Mouse (Mus musculus) thymus, postnatal 36 days (tissue): ENCODE results near the gene Fdxr.
A peak's percentile ranks its signal among the peaks of the same experiment; 100 is the strongest.

Experiments used
- DNase-seq, 2 experiments: peaks; one replicate each; pipeline ENCODE4 v3.0.0; 2022; ENCODE audit warnings: mixed read lengths in 2 of 2

Fdxr gene

DNA sequence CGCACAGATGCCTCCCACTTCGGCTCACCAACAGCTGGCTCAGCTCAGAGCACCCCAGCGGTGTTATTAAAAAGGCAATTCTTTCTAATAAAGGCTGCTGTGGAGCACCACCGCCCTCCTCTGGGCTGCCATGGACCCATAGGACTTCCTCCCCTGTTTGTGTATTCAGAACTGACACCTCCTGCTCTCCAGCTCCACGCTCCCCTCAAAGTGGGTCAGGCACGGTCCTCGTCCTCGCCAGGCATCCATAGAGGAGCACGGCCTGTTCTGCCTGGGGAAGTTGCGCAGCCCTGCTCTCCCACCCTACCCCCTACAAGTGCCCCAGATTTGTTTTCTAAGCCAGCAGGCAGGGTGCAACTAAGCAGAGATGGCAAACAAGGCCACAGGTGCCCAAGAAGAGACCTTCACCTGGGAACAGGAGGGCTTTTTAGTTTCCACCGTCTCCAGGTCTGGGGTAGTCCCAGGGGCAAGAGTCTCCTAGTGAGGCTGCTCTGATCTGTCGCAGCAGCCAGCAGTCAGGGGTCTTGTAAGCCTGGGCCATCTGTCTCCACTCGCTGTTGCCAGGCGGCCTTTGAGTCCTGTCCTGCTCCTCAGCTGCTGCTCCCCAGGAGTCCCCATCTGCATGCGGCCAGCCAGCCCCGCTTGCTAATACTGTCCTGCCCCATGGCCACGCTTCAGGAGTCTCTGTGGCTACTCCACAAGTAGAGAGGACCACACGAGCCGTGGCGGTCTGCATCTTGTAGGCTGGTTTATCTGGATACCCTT, 43.1 kb downstream of the Fdxr start:
- DNase-seq = no peak

DNA sequence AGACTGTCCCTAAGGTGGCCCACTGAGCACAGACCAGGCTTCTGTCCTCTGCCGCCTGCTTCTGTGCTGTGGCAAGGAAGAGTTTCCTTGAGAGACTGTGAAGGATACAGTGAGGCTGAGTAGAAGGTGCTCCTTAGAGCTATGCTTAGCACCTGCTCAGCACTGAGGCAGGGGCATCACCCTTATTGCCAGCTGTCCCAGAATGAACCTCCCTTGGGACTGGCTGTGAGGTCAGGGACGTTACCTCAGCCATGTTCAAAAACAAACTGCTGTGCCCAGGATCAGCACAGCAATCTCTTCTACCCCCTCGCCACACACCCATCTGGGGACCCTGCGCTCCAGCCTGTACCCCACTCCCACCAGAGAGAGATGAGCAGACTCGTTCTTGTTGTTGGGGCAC, 44.0 kb downstream of the Fdxr start:
- no peak for DNase-seq

DNA sequence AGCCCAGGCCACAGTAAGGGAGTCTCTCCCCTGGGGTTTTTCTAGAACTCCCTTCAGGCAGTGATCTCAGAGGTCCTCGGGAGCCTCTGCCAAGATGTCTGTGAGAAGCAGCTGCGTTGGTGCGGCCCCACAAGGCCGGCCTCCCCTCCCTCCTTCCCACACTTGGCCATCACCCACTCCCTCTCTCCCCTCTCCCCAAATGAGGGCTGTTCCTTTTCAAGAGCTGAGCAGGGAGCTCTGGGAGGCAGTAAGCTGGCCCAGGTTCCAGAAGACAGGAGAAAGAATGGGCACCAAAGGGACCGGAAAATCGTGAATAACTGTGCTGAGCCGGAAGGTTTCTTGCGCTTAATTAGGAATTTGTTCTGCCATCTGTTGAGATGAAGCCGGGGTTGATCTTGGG, 44.9 kb downstream of the Fdxr start:
- DNase-seq = no peak

DNA sequence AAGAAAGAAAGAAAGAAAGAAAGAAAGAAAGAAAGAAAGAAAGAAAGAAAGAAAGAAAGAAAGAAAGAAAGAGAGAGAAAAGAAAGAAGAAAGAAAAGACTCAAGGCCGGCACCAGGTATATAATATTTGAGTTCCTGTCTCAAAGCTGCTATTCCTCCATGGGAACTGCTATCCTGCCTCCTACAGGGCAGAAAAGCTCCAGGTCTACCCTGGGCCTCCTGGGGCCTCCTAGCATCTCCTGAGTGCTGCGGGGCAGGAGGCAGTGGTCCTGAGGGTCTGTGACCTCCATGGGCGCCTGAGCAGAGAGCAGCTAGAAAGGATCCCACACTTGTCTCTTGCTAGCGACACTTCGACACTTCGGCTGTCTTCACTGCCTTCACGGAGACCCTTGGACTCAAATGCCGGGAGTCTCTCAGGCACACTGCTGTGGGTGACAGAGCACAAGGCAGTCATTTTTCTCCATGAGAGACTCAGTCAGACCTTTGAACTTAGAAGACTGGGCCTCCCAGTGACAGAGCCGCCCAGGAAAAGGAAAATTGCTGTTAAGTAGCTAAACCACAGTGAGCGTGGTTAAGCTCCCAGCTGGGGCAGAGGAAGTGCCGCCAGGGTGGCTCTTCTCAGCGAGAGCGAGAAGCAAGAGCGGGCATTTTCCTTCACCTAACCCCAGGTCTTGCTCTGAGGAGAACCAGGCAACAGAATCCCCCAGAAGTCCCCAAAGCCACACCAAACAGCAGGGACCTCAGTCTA, 45.5 kb downstream of the Fdxr start:
- peak; percentile 77 to 84 for DNase-seq

DNA sequence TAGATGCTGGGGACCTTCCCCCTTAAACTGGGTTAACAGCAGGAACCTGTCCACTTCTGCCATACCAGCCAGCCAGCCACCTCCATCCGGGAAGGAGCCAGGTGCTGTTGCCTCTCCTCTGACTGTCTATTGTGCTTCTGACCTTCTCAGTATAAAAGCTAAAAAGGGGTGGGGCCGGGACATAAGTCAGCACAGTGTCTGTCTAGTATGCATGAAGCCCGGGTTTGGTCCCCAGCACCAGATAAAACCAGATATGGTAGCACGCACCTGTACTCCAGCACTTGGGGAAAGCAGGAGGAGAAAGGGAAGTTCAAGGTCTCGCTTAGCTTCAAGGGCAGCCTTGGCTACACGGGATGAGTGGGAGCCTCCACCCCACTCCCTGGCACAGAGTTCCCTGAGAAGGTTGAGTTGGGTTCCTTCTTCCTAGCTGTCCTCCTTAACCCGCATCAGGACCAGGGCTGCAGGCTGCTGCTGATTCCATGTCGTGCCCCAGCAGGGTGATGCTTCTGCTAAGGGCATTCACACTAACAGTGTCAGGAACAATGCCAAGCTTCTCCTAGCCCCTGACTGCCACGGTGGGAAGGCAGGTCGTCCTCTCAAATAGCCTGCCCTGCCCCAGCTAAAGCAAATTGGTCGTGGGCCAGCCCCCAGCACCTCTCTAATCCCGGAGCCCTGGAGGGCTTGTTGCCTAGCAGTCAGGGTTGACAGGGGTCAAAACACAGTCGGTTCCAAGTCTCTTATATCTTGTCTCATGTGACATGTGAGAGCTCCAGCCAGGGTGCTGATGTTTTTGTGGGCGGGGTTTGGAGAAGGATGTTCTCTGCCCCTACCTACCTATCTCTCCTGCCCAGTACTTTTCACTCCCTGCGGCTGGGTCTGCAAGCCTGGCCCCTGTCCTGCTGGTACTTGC, 47.6 kb downstream of the Fdxr start:
- DNase-seq = no peak

DNA sequence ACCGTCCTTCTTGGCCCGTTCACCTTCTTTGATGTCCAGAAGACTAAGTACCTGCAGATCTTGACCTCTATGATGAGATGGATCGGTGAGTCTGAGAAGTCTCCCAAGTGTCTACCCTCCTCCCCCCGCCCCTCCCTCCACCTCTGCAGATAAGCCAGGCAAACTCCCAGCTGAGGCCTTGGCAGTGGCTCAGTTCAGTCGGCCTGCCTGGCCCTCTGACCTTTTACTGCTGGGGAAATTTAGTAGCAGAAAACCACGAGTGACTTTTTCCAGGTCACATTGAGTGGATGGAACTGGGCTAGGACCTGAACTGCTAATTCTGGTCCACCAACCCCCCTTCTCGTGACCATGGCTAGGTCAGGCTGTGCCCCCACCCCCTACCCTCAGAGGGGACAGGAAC, 48.4 kb downstream of the Fdxr start:
- no peak for DNase-seq

DNA sequence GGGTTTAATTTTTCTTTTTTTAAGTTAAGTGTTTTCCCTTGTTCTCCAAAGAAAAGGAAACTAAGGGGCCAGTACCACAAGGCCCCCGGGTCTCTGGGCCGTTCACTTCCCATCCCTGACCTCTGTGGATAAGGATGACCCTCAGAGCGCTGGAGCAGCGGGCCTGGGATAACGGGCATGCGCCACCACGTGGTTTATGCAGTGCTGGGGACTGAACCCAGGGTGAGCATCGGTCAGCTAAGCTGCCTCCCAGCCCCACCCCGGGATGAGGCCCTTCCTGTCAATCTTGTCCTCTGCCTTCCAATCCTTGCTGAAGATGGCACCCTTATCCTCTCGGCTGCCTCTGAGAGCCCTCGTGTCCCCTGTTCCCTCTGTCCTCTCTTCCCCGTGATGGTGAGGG, 49.2 kb downstream of the Fdxr start:
- no peak for DNase-seq

DNA sequence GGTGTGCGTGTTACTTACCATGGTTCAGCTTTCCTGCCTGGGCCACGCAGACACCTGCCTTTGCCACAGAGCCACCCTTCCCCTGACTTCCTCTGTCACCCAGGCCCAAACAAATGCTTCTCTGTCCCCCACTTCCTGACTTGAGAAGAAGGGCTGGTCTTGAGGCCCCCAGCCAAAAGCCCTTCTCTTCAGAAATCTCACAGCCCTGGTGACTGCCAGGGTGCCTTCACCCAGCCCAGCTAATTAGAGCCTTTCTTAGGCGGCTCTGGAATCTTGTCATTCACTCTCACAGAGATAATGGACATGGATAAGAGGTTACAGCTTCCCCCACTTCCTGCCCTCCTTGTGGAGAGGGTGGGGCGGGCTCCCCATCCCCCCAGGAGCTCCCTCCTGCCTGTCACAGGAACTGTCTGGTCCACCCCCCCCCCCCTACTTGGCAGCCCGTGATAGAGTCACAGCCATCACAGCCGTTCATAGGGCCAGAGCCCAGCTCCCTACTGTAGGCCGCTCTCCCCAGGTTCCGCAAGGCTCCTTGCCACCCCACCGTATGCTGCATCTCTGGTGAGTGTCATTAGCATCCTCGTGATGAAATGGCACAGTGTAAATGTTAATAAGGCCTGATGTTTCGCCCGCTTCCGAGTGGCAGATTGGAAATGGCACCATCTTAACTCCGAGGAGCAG, 49.9 kb downstream of the Fdxr start:
- DNase-seq = peak; percentile 56 to 73

DNA sequence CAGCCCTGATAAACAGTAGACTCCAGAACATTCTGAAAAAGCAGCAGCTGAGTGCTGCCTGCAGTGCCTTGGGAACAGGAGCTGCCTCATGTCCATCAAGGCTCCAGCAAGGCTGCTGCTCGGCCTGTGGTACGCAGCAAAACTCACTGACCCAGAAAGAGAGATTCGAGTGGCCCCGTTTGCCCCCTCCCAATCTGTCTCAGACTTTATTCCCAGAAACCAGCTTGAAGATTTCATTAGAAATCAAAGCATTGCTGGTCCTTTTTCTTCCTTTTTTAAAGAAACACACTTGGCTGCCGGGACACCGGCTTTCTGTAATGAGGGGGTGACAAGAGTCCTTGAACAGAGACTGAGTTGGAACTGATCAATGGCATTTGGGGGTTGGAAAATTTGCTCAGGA, 51.5 kb downstream of the Fdxr start:
- DNase-seq = no peak

DNA sequence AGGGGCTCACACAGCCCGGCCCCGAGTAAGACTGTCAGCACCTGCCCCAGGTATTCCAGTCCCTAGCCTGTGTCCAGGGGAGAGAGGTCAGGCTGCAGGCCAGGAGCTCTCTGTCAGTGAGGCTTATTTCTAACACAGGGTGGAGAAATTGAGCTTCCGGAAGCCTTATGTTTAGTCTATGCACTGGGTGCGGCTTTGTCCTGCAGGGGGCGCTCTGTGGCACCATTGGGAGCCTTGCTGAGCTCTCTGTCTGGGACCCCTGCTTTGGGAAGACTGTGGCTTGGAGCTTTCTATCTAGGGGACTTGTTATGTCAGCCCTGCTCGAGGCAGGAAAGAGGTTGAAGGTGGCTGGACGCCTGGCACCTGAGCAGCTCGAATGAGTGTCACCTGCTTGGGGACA, 52.0 kb downstream of the Fdxr start:
- peak; percentile 79 for DNase-seq

DNA sequence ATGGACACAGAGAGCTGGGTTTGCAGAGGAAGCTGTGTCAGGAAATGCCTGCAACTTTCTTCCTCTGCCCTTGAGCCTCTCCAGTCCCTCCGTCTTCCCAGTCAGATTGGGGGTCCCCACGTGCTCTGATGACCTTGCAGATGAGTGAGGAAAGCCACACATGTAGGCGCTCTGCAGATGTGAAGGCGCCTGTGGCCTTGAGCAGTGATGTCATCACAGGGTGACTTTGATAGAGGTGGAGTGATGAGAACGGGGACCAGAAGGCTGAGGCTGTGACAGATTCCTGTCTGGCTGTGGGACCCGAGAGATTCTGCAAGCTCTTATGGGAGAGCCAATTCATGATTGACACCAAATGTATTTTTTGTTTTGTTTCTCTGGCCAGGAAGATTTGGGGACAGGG, 53.0 kb downstream of the Fdxr start:
- no peak for DNase-seq

DNA sequence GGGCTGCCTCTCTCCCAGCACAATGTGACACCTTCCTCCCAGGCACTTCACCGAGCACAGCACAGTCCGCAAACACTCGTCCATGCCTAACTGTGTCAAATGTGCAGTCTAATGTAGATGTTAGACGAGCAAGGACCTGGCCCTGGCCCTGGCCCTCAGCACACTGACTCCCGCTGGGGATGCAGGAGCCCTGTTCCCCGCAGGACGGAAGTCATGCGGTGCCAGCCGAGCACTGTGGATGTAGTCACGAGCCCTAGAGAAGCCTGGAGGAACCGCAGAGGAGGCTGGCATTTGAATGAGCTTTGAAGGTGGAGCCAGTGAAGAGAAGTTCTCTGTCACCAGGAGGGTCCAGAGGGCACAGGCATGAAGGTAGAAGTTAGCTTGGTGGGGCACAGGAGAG, 53.4 kb downstream of the Fdxr start:
- DNase-seq = no peak

DNA sequence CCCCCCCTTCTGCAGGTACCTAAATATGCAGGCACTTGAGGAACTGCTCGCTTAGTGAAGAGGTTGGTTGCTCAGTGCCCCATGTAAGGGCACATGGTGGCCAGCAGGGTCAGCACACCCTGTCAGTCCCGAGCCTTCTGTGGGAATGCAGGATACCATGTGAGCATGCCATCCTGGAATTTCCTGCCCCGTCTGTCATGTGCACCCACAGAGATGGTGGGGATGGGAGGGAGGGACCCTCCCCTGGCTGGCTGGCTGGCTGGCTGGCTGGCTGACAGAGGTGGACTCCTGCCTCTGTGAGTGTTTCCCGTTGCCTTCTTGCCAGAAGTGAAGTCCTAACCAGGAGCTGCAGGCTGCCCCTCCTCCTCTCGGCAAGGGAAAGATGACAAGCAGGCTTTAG, 54.3 kb downstream of the Fdxr start:
- DNase-seq = no peak

DNA sequence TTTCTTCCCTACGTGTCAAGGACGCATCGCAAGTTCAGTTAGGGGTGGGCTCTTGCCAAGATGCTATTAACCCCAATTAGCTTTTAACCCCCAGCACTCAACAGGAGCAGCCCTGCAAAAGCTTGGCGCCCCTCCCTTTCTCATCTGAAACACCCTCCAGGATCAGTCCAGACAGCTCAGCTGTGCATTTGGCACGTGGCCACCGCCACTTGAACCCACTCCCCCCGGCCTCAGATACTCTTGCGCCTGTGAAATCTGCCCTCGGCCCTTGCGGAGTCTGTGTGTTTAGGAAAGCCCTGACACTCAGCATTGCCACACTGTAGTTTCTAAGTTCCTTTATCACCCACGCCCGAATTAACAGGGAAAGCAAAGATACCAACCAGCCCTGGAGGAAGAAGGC, 54.8 kb downstream of the Fdxr start:
- no peak for DNase-seq

DNA sequence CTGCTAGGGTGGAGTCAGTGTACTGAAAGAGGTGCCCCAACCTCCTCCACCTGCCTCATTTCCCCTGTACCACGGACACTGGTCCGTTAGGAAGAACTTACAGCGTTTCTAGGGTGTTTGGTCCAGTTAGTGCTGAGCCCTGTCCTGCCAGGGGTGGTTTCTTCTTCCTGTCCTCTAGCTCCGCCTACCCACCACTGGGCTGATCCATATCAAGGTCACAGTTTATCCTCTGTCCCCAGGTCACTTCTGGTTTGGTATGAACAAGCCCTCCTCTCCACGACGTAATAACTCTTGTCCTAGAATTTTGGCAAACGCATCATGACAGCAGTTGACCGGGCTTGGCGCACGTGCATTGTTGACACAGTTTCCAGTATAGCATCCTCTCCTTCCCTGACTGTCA, 57.2 kb downstream of the Fdxr start:
- DNase-seq = no peak

DNA sequence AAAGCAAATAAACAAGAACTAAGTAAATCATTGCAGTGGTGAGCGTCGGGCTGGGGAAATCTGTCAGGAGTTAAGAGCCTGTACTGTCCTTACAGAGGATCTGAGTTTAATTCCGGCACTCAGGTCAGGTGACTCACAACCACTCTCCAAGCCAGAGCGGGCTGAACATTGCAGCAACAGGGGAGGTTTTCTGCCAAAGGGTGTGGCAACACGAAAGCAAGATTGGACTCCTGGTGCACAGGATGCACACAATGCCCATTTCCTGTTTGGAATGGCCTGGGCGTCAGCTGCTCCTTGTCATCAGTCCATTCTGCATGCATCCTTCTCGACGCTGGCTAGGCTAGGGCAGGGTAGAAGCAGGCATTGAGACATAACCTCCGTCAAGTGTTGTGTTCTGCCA, 57.6 kb downstream of the Fdxr start:
- no peak for DNase-seq
